ENCODE assay signal across 24 mouse cellular contexts in the genomic region with DNA sequence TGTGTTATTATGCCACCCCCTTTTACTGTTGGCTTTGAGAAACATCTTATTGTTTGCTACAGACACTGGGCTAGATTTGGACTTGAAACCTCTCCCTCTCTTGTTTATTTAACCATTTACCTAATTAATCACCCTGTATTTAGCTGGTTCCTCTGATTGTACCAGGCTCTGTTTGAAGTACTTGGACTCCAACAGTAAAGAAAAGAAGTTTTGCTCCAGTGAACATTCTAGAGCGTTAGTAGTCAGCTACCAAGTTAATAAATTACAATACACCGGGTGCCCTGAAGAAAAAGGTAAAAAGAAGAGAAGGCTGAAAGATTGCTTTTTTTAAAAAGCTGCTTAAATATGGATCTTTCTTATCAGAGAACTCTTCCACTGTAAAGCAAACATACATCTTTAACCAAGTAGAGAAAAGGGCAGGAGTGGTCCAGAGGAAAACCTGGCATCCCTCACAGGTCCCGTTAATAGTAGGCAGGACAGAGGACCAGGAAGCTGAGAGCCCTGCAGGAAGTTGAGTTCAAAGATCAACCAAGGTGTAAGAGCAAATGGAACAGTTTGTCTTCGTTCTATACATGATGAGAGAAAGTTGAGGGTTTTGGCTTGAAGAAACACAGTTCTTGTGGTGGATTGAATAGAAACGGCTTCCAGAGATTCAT. TPM values are rescaled to one million over a fixed set of nuclear protein-coding genes. Genes with fewer than 3 reads are reported as not detected.
DNase-seq lines count a peak whose midpoint lies in the region; ATAC-seq and TF ChIP-seq lines count a peak whose summit lies in the region.
"Had no signal": no experiment of that assay in that cellular context is flagged by ENCODE, and none has a peak within 500 bp of the region (broad histone marks: within the 10 kb centered on the region; RNA-seq: fewer than 3 reads in every experiment).

No protein-coding gene starts in this region.

- 82% methylated on average over 5 of the region's 5 CpGs for WGBS in heart, embryonic 12.5 days
- 34% methylated on average over 5 of the region's 5 CpGs for WGBS in liver, adult 2 months
- whole genome bisulfite sequencing in kidney, postnatal 0 days = 52% methylated on average over 5 of the region's 5 CpGs

- H3K4me1 ChIP-seq in heart, embryonic 12.5 days (replicated peaks) = peaks cover 11% of the 10 kb centered on the region; the same call in 1 of the 2 replicates
- H3K4me1 ChIP-seq in liver, adult 2 months (ENCODE audit: control insufficient read depth, insufficient read depth, low read length) = peaks cover 14% of the 10 kb centered on the region
- peaks cover 7% of the 10 kb centered on the region; the same call in 1 of the 2 replicates for H3K4me1 ChIP-seq in kidney, postnatal 0 days (replicated peaks; ENCODE audit: insufficient read depth, low read length)

- H3K36me3 ChIP-seq in heart, embryonic 12.5 days = peaks cover 15% of the 10 kb centered on the region
- no peaks in the 10 kb centered on the region; the same call in 1 of the 2 replicates for H3K36me3 ChIP-seq in liver, adult 2 months (ENCODE audit: control insufficient read depth, insufficient read depth, low read length)
- no peaks in the 10 kb centered on the region for H3K36me3 ChIP-seq in kidney, postnatal 0 days (ENCODE audit: insufficient read depth, low read length)
- H3K36me3 ChIP-seq: embryonic facial prominence, embryonic 15.5 days; forebrain, embryonic 10.5 days; hindbrain, embryonic 12.5 days had no signal

- H3K4me3 ChIP-seq in heart, embryonic 12.5 days = no peak overlapping the region
- no peak overlapping the region for H3K4me3 ChIP-seq in liver, adult 2 months (ENCODE audit: insufficient read depth, low read depth, low read length)
- H3K4me3 ChIP-seq in kidney, postnatal 0 days (replicated peaks; ENCODE audit: low read depth, low read length) = no peak overlapping the region
- H3K4me3 ChIP-seq: embryonic facial prominence, embryonic 15.5 days; erythroblast, embryonic 14.5 days; forebrain, embryonic 10.5 days; gastrocnemius, adult 2 months; hindbrain, embryonic 12.5 days had no signal

- no peak for ATAC-seq in heart, embryonic 12.5 days (ENCODE audit: insufficient number of reproducible peaks, low FRiP score)
- no peak for ATAC-seq in kidney, postnatal 0 days (replicated peaks; ENCODE audit: low FRiP score, low read depth)
- ATAC-seq: CD4-positive, CD25-positive, alpha-beta regulatory T cell, adult 4 months; forebrain, embryonic 14.5 days had no signal

- no peaks in the 10 kb centered on the region for H3K27me3 ChIP-seq in heart, embryonic 12.5 days (replicated peaks)
- H3K27me3 ChIP-seq in liver, adult 2 months (ENCODE audit: control insufficient read depth, insufficient read depth, low read length) = no peaks in the 10 kb centered on the region
- H3K27me3 ChIP-seq in kidney, postnatal 0 days (ENCODE audit: insufficient read depth, low read length) = no peaks in the 10 kb centered on the region
- H3K27me3 ChIP-seq: embryonic facial prominence, embryonic 15.5 days; hindbrain, embryonic 12.5 days had no signal

- H3K4me2 ChIP-seq in heart, embryonic 12.5 days = no peak overlapping the region
- H3K4me2 ChIP-seq in kidney, postnatal 0 days (ENCODE audit: low read length) = no peak overlapping the region
- H3K4me2 ChIP-seq: embryonic facial prominence, embryonic 15.5 days; hindbrain, embryonic 12.5 days had no signal

- TF ChIP-seq CTCF in liver, adult 2 months (IDR thresholded peaks at IDR 0.05; ENCODE audit: low read depth, low read length) = no peak
- TF ChIP-seq CTCF in kidney, postnatal 0 days (IDR thresholded peaks at IDR 0.05; ENCODE audit: low read depth) = no peak

- no peak overlapping the region for H3K27ac ChIP-seq in heart, embryonic 12.5 days (ENCODE audit: poor library complexity, severe bottlenecking)
- H3K27ac ChIP-seq in liver, adult 2 months (replicated peaks; ENCODE audit: insufficient read depth, low read depth, low read length) = peak overlapping the region; percentile 10
- H3K27ac ChIP-seq in kidney, postnatal 0 days = peak overlapping the region; percentile 80
- H3K27ac ChIP-seq: embryonic facial prominence, embryonic 15.5 days; forebrain, embryonic 10.5 days; gastrocnemius, adult 2 months; hindbrain, embryonic 12.5 days had no signal

- TF ChIP-seq POLR2A in liver, adult 2 months (IDR thresholded peaks at IDR 0.05; ENCODE audit: extremely low read depth, insufficient read depth, low read length) = no peak

- peak; percentile 73 for DNase-seq in heart, adult 11 months
- peak; percentile 78 for DNase-seq in liver, adult 2 months (ENCODE audit: extremely low read depth, low read depth, low spot score)
- DNase-seq in liver = no peak
- peak; percentile 47 for DNase-seq in kidney, postnatal 0 days (ENCODE audit: low spot score)
- DNase-seq in thymus, postnatal 4 days = no peak
- no peak for DNase-seq in right cerebral cortex, postnatal 10 days (ENCODE audit: low spot score in 2 of 2)
- DNase-seq: adrenal gland, postnatal 10 days; B cell, adult 2 months; cerebellum, adult 11 months; cerebellum, adult 8-10 months; cerebellum, postnatal 14 days; embryo, embryonic 11 days; gastrocnemius, adult 2 months; gastrocnemius, postnatal 25 days; heart, postnatal 10 days; heart, postnatal 4 days had no signal

- no peaks in the 10 kb centered on the region for H3K9me3 ChIP-seq in heart, embryonic 12.5 days (replicated peaks)
- no peaks in the 10 kb centered on the region for H3K9me3 ChIP-seq in kidney, postnatal 0 days (replicated peaks; ENCODE audit: low read length)
- H3K9me3 ChIP-seq: embryonic facial prominence, embryonic 15.5 days; forebrain, embryonic 10.5 days; G1E; hindbrain, embryonic 12.5 days had no signal

- no peak overlapping the region for H3K9ac ChIP-seq in heart, embryonic 12.5 days
- H3K9ac ChIP-seq in liver, adult 2 months (ENCODE audit: low read depth, low read length) = no peak overlapping the region
- H3K9ac ChIP-seq in kidney, postnatal 0 days (ENCODE audit: low read depth, low read length) = no peak overlapping the region
- H3K9ac ChIP-seq: embryonic facial prominence, embryonic 15.5 days; hindbrain, embryonic 12.5 days had no signal

- H3K79me2 ChIP-seq in liver, adult 2 months (ENCODE audit: control insufficient read depth, insufficient read depth, low read length) = peaks cover 15% of the 10 kb centered on the region; the same call in 1 of the 2 replicates

RNA-seq across cellular contexts. Expression of a gene that starts 4.6 kb away (rescaled TPM):
- 42.2 and 43.7 TPM in 2 replicates for polyA plus RNA-seq in heart, embryonic 12.5 days (2016; fragmentation: Nextera tagmentation; extraction: Ambion mirVana)
- total RNA-seq in liver, adult 2 months (2014; rRNA removed) = 14.2 and 14.7 TPM in 2 replicates
- polyA plus RNA-seq in liver, adult 2 months (2012; rRNA removed) = 3.7 and 3.8 TPM in 2 replicates
- 37.8 and 41.8 TPM in 2 replicates for polyA plus RNA-seq in kidney, postnatal 0 days (2015; fragmentation: Nextera tagmentation; extraction: Ambion mirVana)
- polyA plus RNA-seq: erythroblast, embryonic 14.5 days had no signal

RNA-seq across cellular contexts. Expression of a gene that starts 52.0 kb away (rescaled TPM):
- polyA plus RNA-seq in heart, embryonic 12.5 days (2016; fragmentation: Nextera tagmentation; extraction: Ambion mirVana) = 447 and 459 TPM in 2 replicates
- total RNA-seq in liver, adult 2 months (2014; rRNA removed) = 230 and 243 TPM in 2 replicates
- polyA plus RNA-seq in liver, adult 2 months (2012; rRNA removed) = 210 and 283 TPM in 2 replicates
- polyA plus RNA-seq in kidney, postnatal 0 days (2015; fragmentation: Nextera tagmentation; extraction: Ambion mirVana) = 509 and 531 TPM in 2 replicates

Comparison
In these comparisons a context has a peak if more than half of its experiments do, and no peak if none do; other contexts are left out.
1. DNase-seq: peak in heart, adult 11 months (single experiment), liver, adult 2 months (single experiment) and kidney, postnatal 0 days (single experiment); none in liver (single experiment), thymus, postnatal 4 days (single experiment) and right cerebral cortex, postnatal 10 days (0 of 2).